Mouse (Mus musculus): ENCODE measurements around the gene Rps6.
A peak's percentile ranks its signal among the peaks of the same experiment; 100 is the strongest.

Gene Rps6

DNA sequence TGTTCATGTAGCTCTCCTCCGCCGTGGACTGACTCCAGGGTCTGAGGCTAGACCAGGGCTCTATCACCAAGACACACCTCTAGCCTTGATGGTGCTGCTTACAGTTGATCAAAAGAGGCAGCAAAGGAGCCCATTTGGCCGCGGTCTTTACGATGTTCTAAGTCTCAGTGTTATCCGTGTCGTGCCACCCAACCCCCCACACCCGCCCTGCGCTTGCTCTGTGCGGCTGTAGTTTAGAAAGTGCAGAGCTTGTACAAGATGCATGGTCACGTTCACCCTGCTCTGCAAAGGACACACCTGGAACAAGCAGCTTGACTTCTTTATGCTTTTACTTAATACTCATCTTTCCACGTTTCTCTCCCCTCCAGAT lies 28.6 kb upstream of the Rps6 start:
- H3K9me3 ChIP-seq (ENCODE audit: low read length), result no peaks in the 10 kb centered on the region
- no peak for TF ChIP-seq CTCF (conservative IDR thresholded peaks at IDR 0.05; ENCODE audit: low read length)
- TF ChIP-seq POU5F1 (IDR thresholded peaks at IDR 0.05; ENCODE audit: borderline replicate concordance, low read length), result no peak
- no peak for TF ChIP-seq NANOG (IDR thresholded peaks at IDR 0.05; ENCODE audit: borderline replicate concordance, low read length)
- 0 out of 2 replicates have a peak, but pooled peaks cover 3% of the 10 kb centered on the region for H3K36me3 ChIP-seq (ENCODE audit: insufficient read depth, low read length)
- H3K27me3 ChIP-seq (ENCODE audit: insufficient read depth, low read length), result peaks cover 5% of the 10 kb centered on the region; the same call in 1 of the 2 replicates
- peak overlapping the region; percentile 64 for H3K4me3 ChIP-seq (replicated peaks; ENCODE audit: low read length)
- peaks cover 12% of the 10 kb centered on the region for H3K4me1 ChIP-seq (replicated peaks; ENCODE audit: low read depth, low read length)

- Histone ChIP-seq H3K27me3 (ENCODE audit: insufficient read depth, low read length) (peaks cover 7% of the 10 kb centered on the region; the same call in 1 of the 2 replicates), H3K4me3 (replicated peaks; ENCODE audit: low read length) (no peak overlapping the region)
- TF ChIP-seq POU5F1 (IDR thresholded peaks at IDR 0.05; ENCODE audit: borderline replicate concordance, low read length) (no peak), CTCF (conservative IDR thresholded peaks at IDR 0.05; ENCODE audit: low read length) (peak; percentile 39), NANOG (IDR thresholded peaks at IDR 0.05; ENCODE audit: borderline replicate concordance, low read length) (no peak)
These were observed 27.7 kb upstream of the Rps6 start for GRCm38 (mm10) chr4:86884945-86885344.

DNA sequence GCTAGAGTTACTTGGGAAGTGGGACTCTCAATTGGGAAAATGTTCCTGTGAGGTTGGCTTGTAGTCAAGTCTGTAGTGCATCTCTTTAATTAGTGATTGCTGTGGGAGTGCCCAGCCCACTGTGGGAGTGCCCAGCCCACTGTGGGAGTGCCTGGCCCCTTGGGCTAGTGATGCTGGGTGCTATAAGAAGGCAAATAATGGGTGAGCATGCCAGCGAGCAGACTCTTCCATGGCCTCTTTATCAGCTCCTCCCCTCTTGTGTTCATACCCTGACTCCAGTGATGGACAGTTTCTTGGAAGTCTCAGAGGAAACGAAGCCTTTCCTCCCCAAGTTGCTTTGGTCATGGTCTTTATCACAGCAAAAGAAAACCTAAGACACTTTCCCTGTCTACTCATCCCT lies 25.2 kb upstream of the Rps6 start:
- Histone ChIP-seq H3K27me3 (ENCODE audit: insufficient read depth, low read length) (peaks cover 7% of the 10 kb centered on the region; the same call in 1 of the 2 replicates), H3K4me1 (replicated peaks; ENCODE audit: low read depth, low read length) (peaks cover 6% of the 10 kb centered on the region), H3K36me3 (ENCODE audit: insufficient read depth, low read length) (0 out of 2 replicates have a peak, but pooled peaks cover 3% of the 10 kb centered on the region), H3K9me3 (ENCODE audit: low read length) (no peaks in the 10 kb centered on the region), H3K4me3 (replicated peaks; ENCODE audit: low read length) (no peak overlapping the region)
- TF ChIP-seq POU5F1 (IDR thresholded peaks at IDR 0.05; ENCODE audit: borderline replicate concordance, low read length), result no peak
- TF ChIP-seq CTCF (conservative IDR thresholded peaks at IDR 0.05; ENCODE audit: low read length), result no peak
- TF ChIP-seq NANOG (IDR thresholded peaks at IDR 0.05; ENCODE audit: borderline replicate concordance, low read length), result no peak

More at GRCm38 (mm10) chr4:86884945-86885344, 27.7 kb upstream of the Rps6 start:
- H3K9me3 ChIP-seq (ENCODE audit: low read length), result no peaks in the 10 kb centered on the region
- H3K36me3 ChIP-seq (ENCODE audit: insufficient read depth, low read length), result 0 out of 2 replicates have a peak, but pooled peaks cover 3% of the 10 kb centered on the region
- peaks cover 12% of the 10 kb centered on the region for H3K4me1 ChIP-seq (replicated peaks; ENCODE audit: low read depth, low read length)

- Histone ChIP-seq H3K4me1 (replicated peaks; ENCODE audit: low read depth, low read length) (peaks cover 2% of the 10 kb centered on the region), H3K4me3 (replicated peaks; ENCODE audit: low read length) (no peak overlapping the region), H3K9me3 (ENCODE audit: low read length) (no peaks in the 10 kb centered on the region), H3K27me3 (ENCODE audit: insufficient read depth, low read length) (peaks cover 10% of the 10 kb centered on the region), H3K36me3 (ENCODE audit: insufficient read depth, low read length) (no peaks in the 10 kb centered on the region)
- no peak for TF ChIP-seq CTCF (conservative IDR thresholded peaks at IDR 0.05; ENCODE audit: low read length)
- TF ChIP-seq NANOG (IDR thresholded peaks at IDR 0.05; ENCODE audit: borderline replicate concordance, low read length), result no peak
- no peak for TF ChIP-seq POU5F1 (IDR thresholded peaks at IDR 0.05; ENCODE audit: borderline replicate concordance, low read length)
These were observed 24.0 kb upstream of the Rps6 start for GRCm38 (mm10) chr4:86881178-86881577.

DNA sequence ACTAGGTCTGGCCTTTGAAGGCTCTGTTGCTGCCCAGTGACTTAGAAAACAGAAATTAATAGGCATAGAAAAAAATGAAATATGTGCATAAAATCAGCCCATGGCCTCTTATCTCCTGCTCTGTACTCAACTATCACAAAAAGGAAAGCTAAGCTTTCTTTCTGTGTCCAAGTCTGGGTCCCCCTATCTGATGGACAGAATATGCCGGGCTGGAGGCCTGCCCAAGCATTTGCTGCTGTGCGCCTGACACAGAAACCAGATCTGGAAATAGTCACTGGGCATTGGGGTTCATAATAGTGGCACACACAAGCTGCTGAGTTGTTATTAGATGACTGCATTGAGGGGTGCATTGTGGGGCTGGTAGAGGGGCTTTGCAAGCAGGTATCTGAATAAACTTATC lies 22.3 kb upstream of the Rps6 start:
- TF ChIP-seq NANOG (IDR thresholded peaks at IDR 0.05; ENCODE audit: borderline replicate concordance, low read length), result no peak
- TF ChIP-seq POU5F1 (IDR thresholded peaks at IDR 0.05; ENCODE audit: borderline replicate concordance, low read length), result no peak
- TF ChIP-seq CTCF (conservative IDR thresholded peaks at IDR 0.05; ENCODE audit: low read length), result no peak
- Histone ChIP-seq H3K4me1 (replicated peaks; ENCODE audit: low read depth, low read length) (peaks cover 10% of the 10 kb centered on the region), H3K4me3 (replicated peaks; ENCODE audit: low read length) (no peak overlapping the region), H3K36me3 (ENCODE audit: insufficient read depth, low read length) (no peaks in the 10 kb centered on the region), H3K27me3 (ENCODE audit: insufficient read depth, low read length) (peaks cover 25% of the 10 kb centered on the region), H3K9me3 (ENCODE audit: low read length) (no peaks in the 10 kb centered on the region)

- Histone ChIP-seq H3K4me1 (replicated peaks; ENCODE audit: low read depth, low read length) (peaks cover 14% of the 10 kb centered on the region), H3K36me3 (ENCODE audit: insufficient read depth, low read length) (no peaks in the 10 kb centered on the region), H3K4me3 (replicated peaks; ENCODE audit: low read length) (peak within 1 kb of the TSS; percentile 90), H3K27me3 (ENCODE audit: insufficient read depth, low read length) (peaks cover 45% of the 10 kb centered on the region), H3K9me3 (ENCODE audit: low read length) (0 out of 2 replicates have a peak, but pooled peaks cover 3% of the 10 kb centered on the region)
- no peak for TF ChIP-seq POU5F1 (IDR thresholded peaks at IDR 0.05; ENCODE audit: borderline replicate concordance, low read length)
- no peak for TF ChIP-seq CTCF (conservative IDR thresholded peaks at IDR 0.05; ENCODE audit: low read length)
- TF ChIP-seq NANOG (IDR thresholded peaks at IDR 0.05; ENCODE audit: borderline replicate concordance, low read length), result no peak
These were observed 17.1 kb upstream of the Rps6 start, which contains the start of gene Acer2 for GRCm38 (mm10) chr4:86874146-86874847. Gene Acer2 (plus strand): TSS chr4:86874396.

DNA sequence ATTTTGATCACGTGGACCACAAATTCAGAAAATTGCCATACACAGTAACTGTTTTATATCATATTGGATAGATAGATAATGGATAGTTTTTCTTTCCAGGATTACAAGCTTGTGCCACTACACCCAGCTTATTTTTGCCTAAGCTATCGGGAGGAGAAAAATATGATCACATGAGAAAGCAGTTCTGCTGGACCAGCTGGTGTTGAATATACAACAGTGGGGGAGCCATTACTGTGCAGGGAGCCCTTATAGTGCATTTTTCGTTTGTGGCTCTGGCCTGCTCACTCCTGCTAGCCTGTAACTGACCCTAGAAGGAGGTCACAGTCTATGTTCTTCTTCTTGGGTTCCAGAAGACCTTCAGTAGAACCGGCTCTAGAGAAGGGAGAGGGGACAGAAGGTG lies 15.9 kb upstream of the Rps6 start:
- no peaks in the 10 kb centered on the region for H3K36me3 ChIP-seq (ENCODE audit: insufficient read depth, low read length)
- H3K4me1 ChIP-seq (replicated peaks; ENCODE audit: low read depth, low read length), result peaks cover 14% of the 10 kb centered on the region
- peaks cover 47% of the 10 kb centered on the region for H3K27me3 ChIP-seq (ENCODE audit: insufficient read depth, low read length)
- no peak for TF ChIP-seq CTCF (conservative IDR thresholded peaks at IDR 0.05; ENCODE audit: low read length)
- TF ChIP-seq POU5F1 (IDR thresholded peaks at IDR 0.05; ENCODE audit: borderline replicate concordance, low read length), result no peak
- no peak for TF ChIP-seq NANOG (IDR thresholded peaks at IDR 0.05; ENCODE audit: borderline replicate concordance, low read length)
- 0 out of 2 replicates have a peak, but pooled peaks cover 3% of the 10 kb centered on the region for H3K9me3 ChIP-seq (ENCODE audit: low read length)
- H3K4me3 ChIP-seq (replicated peaks; ENCODE audit: low read length), result no peak overlapping the region

DNA sequence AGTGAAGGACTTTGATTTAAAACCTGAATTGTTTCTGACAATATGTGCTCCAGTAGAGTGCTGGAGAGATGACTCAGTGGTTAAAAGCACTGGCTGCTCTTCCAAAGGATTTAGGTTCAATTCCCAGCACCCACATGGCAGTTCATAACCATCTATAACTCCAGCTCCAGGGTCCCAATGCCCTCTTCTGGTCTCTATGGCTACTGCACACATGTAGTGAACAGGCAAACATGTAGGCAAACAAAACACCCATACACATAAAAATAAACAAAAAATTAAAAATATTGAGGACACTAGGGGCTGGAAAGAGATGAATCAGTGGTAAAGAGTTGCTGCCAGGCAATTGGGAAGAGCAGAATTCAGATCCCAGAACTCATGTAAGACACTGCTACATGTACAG lies 14.8 kb upstream of the Rps6 start:
- Histone ChIP-seq H3K27me3 (ENCODE audit: insufficient read depth, low read length) (peaks cover 55% of the 10 kb centered on the region), H3K4me1 (replicated peaks; ENCODE audit: low read depth, low read length) (peaks cover 14% of the 10 kb centered on the region), H3K4me3 (replicated peaks; ENCODE audit: low read length) (no peak overlapping the region), H3K36me3 (ENCODE audit: insufficient read depth, low read length) (no peaks in the 10 kb centered on the region), H3K9me3 (ENCODE audit: low read length) (0 out of 2 replicates have a peak, but pooled peaks cover 3% of the 10 kb centered on the region)
- TF ChIP-seq POU5F1 (IDR thresholded peaks at IDR 0.05; ENCODE audit: borderline replicate concordance, low read length) (no peak), CTCF (conservative IDR thresholded peaks at IDR 0.05; ENCODE audit: low read length) (peak; percentile 77)

Measured in E14TG2a.4 (cell line).